Mouse (Mus musculus) heart, embryonic 12.5 days (tissue): ENCODE results near the gene Kmt2b. TPM values are rescaled to one million over a fixed set of nuclear protein-coding genes. Genes with fewer than 3 reads are reported as not detected.

Experiments used
- ATAC-seq: fragments of 200-750 bp; cut with Nextera tagmentation; 2 replicates; pipeline ENCODE4 v1.8.0; 2017; ENCODE audit warnings: moderate TSS enrichment, moderate library complexity; ENCODE audit not compliant: insufficient number of reproducible peaks, low FRiP score
- H3K27ac ChIP-seq: fragments of 300-500 bp; sonication (generic); 2 replicates; pipeline ENCODE4 v1.5.1; 2016; ENCODE audit warnings: mild to moderate bottlenecking, moderate library complexity; ENCODE audit not compliant: poor library complexity, severe bottlenecking
- H3K27me3 ChIP-seq: fragments of 300-500 bp; sonication (generic); replicated peaks from 2 replicates; pipeline ENCODE4 v1.6.1; 2016; ENCODE audit warnings: mild to moderate bottlenecking, moderate library complexity
- H3K36me3 ChIP-seq: fragments of 300-500 bp; sonication (generic); 2 replicates; pipeline ENCODE4 v1.6.1; 2016; ENCODE audit warnings: mild to moderate bottlenecking, moderate library complexity
- H3K4me1 ChIP-seq: fragments of 300-500 bp; sonication (generic); replicated peaks from 2 replicates; pipeline ENCODE4 v1.6.1; 2016; ENCODE audit warnings: mild to moderate bottlenecking
- H3K4me2 ChIP-seq: fragments of 300-500 bp; sonication (generic); 2 replicates; pipeline ENCODE4 v1.6.1; 2016; ENCODE audit warnings: mild to moderate bottlenecking, moderate library complexity
- H3K4me3 ChIP-seq: fragments of 300-500 bp; sonication (generic); 2 replicates; pipeline ENCODE4 v1.5.1; 2016; ENCODE audit warnings: mild to moderate bottlenecking
- H3K9ac ChIP-seq: fragments of 300-500 bp; sonication (generic); 2 replicates; pipeline ENCODE4 v1.6.1; 2016; ENCODE audit warnings: mild to moderate bottlenecking, moderate library complexity
- H3K9me3 ChIP-seq: fragments of 300-500 bp; sonication (generic); replicated peaks from 2 replicates; pipeline ENCODE4 v1.6.1; 2016; ENCODE audit warnings: mild to moderate bottlenecking, moderate library complexity
- WGBS: fragments of 180-500 bp; shearing (Covaris S2); methylation state at CpG from one replicate; pipeline ENCODE4 v1.1.7; 2016; 5-methylcytosine and 5-hydroxymethylcytosine counted together
- polyA plus RNA-seq: library from polyadenylated mRNA; unstranded; fragments of >200 nt; fragmentation: Nextera tagmentation; extraction: Ambion mirVana; gene quantifications from 2 replicates; pipeline ENCODE4 v1.2.1, GENCODE M21; 2016

Kmt2b gene
- polyA plus RNA-seq, 1 experiment from 2014 or later, result 5.1 TPM

GRCm38 (mm10) chr7:30563906-30564280, 24.6 kb downstream of the Kmt2b start:
- peaks cover 10% of the 10 kb centered on the region for H3K4me1 ChIP-seq
- H3K9me3 ChIP-seq, result no peaks in the 10 kb centered on the region
- no peak; the same call in 1 of the 2 replicates for ATAC-seq
- H3K27me3 ChIP-seq, result no peaks in the 10 kb centered on the region
- H3K4me2 ChIP-seq, result peak overlapping the region; percentile 64
- peak overlapping the region; percentile 94; the same call in 1 of the 2 replicates for H3K27ac ChIP-seq
- H3K9ac ChIP-seq, result peak overlapping the region; percentile 77
- H3K36me3 ChIP-seq, result peaks cover 41% of the 10 kb centered on the region
- WGBS, result 19% methylated on average over 6 of the region's 6 CpGs
- H3K4me3 ChIP-seq, result peak overlapping the region; percentile 68

- H3K4me2 ChIP-seq, result peak within 1 kb of the TSS; percentile 84
These were observed 25.2 kb downstream of the Kmt2b start, which contains the start of the genes U2af1l4, Gm49396 and Psenen for GRCm38 (mm10) chr7:30563117-30563905. Gene U2af1l4, plus strand, starts transcription at chr7:30563301. Gene Gm49396, plus strand, starts transcription at chr7:30563344. Gene Psenen, minus strand, starts transcription at chr7:30563627.

GRCm38 (mm10) chr7:30562526-30563116, 25.9 kb downstream of the Kmt2b start:
- peaks cover 32% of the 10 kb centered on the region for H3K36me3 ChIP-seq
- H3K27me3 ChIP-seq, result no peaks in the 10 kb centered on the region
- H3K4me3 ChIP-seq, result peak overlapping the region; percentile 68
- H3K4me2 ChIP-seq, result peak overlapping the region; percentile 84
- no peak for ATAC-seq
- no peaks in the 10 kb centered on the region for H3K9me3 ChIP-seq
- H3K4me1 ChIP-seq, result peaks cover 20% of the 10 kb centered on the region
- 2% methylated on average over 27 of the region's 27 CpGs for WGBS
- H3K9ac ChIP-seq, result peak overlapping the region; percentile 76
- peak overlapping the region; percentile 94 for H3K27ac ChIP-seq

More at GRCm38 (mm10) chr7:30563117-30563905, 25.2 kb downstream of the Kmt2b start, which contains the start of the genes U2af1l4, Gm49396 and Psenen:
- Histone ChIP-seq H3K36me3 (peaks cover 35% of the 10 kb centered on the region), H3K27ac (peak within 1 kb of the TSS; percentile 94), H3K27me3 (no peaks in the 10 kb centered on the region), H3K4me1 (peaks cover 16% of the 10 kb centered on the region), H3K9me3 (no peaks in the 10 kb centered on the region), H3K9ac (peak within 1 kb of the TSS; percentile 77), H3K4me3 (peak within 1 kb of the TSS; percentile 68)
- ATAC-seq, result peak; percentile 89
- WGBS, result under 1% methylated on average over 45 of the region's 45 CpGs

- Histone ChIP-seq H3K4me1 (peaks cover 20% of the 10 kb centered on the region), H3K4me2 (0 out of 2 replicates have a peak overlapping the region, but pooled peaks have one; percentile 95), H3K36me3 (peaks cover 34% of the 10 kb centered on the region), H3K27me3 (no peaks in the 10 kb centered on the region), H3K4me3 (no peak overlapping the region), H3K27ac (no peak overlapping the region), H3K9me3 (no peaks in the 10 kb centered on the region), H3K9ac (no peak overlapping the region)
- ATAC-seq, result no peak
- 76% methylated on average over 2 of the region's 2 CpGs for WGBS
These were observed 28.2 kb downstream of the Kmt2b start for GRCm38 (mm10) chr7:30560296-30560695.

- no peaks in the 10 kb centered on the region for H3K27me3 ChIP-seq
- ATAC-seq, result peak; percentile 83
- WGBS, result under 1% methylated on average over 20 of the region's 20 CpGs
- peak within 1 kb of the TSS; percentile 67 for H3K4me3 ChIP-seq
- H3K4me1 ChIP-seq, result peaks cover 20% of the 10 kb centered on the region
- H3K4me2 ChIP-seq, result peak within 1 kb of the TSS; percentile 95
- H3K36me3 ChIP-seq, result peaks cover 34% of the 10 kb centered on the region
- H3K27ac ChIP-seq, result peak within 1 kb of the TSS; percentile 58
- H3K9me3 ChIP-seq, result no peaks in the 10 kb centered on the region
- H3K9ac ChIP-seq, result peak within 1 kb of the TSS; percentile 87
These were observed 29.0 kb downstream of the Kmt2b start, which contains the start of gene Lin37 for GRCm38 (mm10) chr7:30559443-30559954. Gene Lin37, minus strand, starts transcription at chr7:30559838.

- Histone ChIP-seq H3K9me3 (no peaks in the 10 kb centered on the region), H3K9ac (peak overlapping the region; percentile 87), H3K27ac (peak overlapping the region; percentile 45), H3K4me1 (peaks cover 18% of the 10 kb centered on the region), H3K4me3 (peak overlapping the region; percentile 67), H3K27me3 (no peaks in the 10 kb centered on the region), H3K4me2 (peak overlapping the region; percentile 95), H3K36me3 (peaks cover 37% of the 10 kb centered on the region)
- 13% methylated on average over 12 of the region's 12 CpGs for WGBS
- 0 out of 2 replicates have a peak, but pooled peaks have one; percentile 10 for ATAC-seq
These were observed 29.7 kb downstream of the Kmt2b start for GRCm38 (mm10) chr7:30558656-30559442.

GRCm38 (mm10) chr7:30557901-30558514, 30.5 kb downstream of the Kmt2b start:
- H3K4me3 ChIP-seq, result peak overlapping the region; percentile 67
- peaks cover 37% of the 10 kb centered on the region for H3K36me3 ChIP-seq
- ATAC-seq, result no peak
- peaks cover 26% of the 10 kb centered on the region for H3K4me1 ChIP-seq
- H3K27ac ChIP-seq, result no peak overlapping the region
- peak overlapping the region; percentile 95 for H3K4me2 ChIP-seq
- WGBS, result 87% methylated on average over 13 of the region's 13 CpGs
- H3K9ac ChIP-seq, result 0 out of 2 replicates have a peak overlapping the region, but pooled peaks have one; percentile 87
- no peaks in the 10 kb centered on the region for H3K27me3 ChIP-seq
- H3K9me3 ChIP-seq, result no peaks in the 10 kb centered on the region

GRCm38 (mm10) chr7:30556894-30557536, 31.5 kb downstream of the Kmt2b start:
- Histone ChIP-seq H3K27ac (no peak overlapping the region), H3K36me3 (peaks cover 37% of the 10 kb centered on the region), H3K4me3 (no peak overlapping the region), H3K27me3 (no peaks in the 10 kb centered on the region), H3K4me2 (no peak overlapping the region), H3K9ac (no peak overlapping the region), H3K4me1 (peaks cover 26% of the 10 kb centered on the region), H3K9me3 (no peaks in the 10 kb centered on the region)
- 92% methylated on average over 18 of the region's 18 CpGs for WGBS
- ATAC-seq, result no peak

GRCm38 (mm10) chr7:30553810-30554584, 34.5 kb downstream of the Kmt2b start:
- ATAC-seq, result no peak
- H3K27ac ChIP-seq, result no peak overlapping the region
- 85% methylated on average over 22 of the region's 22 CpGs for WGBS
- peaks cover 40% of the 10 kb centered on the region for H3K36me3 ChIP-seq
- H3K4me2 ChIP-seq, result peak overlapping the region; percentile 82
- H3K9ac ChIP-seq, result peak overlapping the region; percentile 76
- peaks cover 23% of the 10 kb centered on the region for H3K4me1 ChIP-seq
- H3K9me3 ChIP-seq, result no peaks in the 10 kb centered on the region
- H3K27me3 ChIP-seq, result no peaks in the 10 kb centered on the region
- peak overlapping the region; percentile 66 for H3K4me3 ChIP-seq
